Mouse (Mus musculus) embryonic fibroblast, embryonic 13.5 days (primary cell): ENCODE data around the gene Als2. TPM values are rescaled to one million over a fixed set of nuclear protein-coding genes. Genes with fewer than 3 reads are reported as not detected.

ENCODE experiments used
- H3K27ac ChIP-seq: 2 replicates; pipeline ENCODE4 v1.5.1; 2012; ENCODE audit warnings: low read length, control low read depth, inconsistent platforms; ENCODE audit not compliant: insufficient read depth
- H3K4me1 ChIP-seq: 2 replicates; pipeline ENCODE4 v1.6.1; 2011; ENCODE audit warnings: low read length; ENCODE audit not compliant: control insufficient read depth, insufficient read depth
- H3K4me3 ChIP-seq: 2 replicates; pipeline ENCODE4 v1.5.1; 2011; ENCODE audit warnings: mild to moderate bottlenecking, control low read depth, low read length; ENCODE audit not compliant: insufficient read depth
- CTCF ChIP-seq: IDR thresholded peaks from 2 replicates; pipeline ENCODE4 v1.5.1; 2011; ENCODE audit warnings: mild to moderate bottlenecking, control low read depth, low read length, moderate library complexity, borderline replicate concordance; ENCODE audit not compliant: insufficient read depth
- POLR2A ChIP-seq: IDR thresholded peaks from 2 replicates; pipeline ENCODE4 v1.6.1; 2011; ENCODE audit warnings: low read depth, mild to moderate bottlenecking, control low read depth, low read length, moderate library complexity
- polyA plus RNA-seq: library from polyadenylated mRNA; stranded (reverse); fragments of >200 nt; gene quantifications from 2 replicates; pipeline ENCODE4 v1.2.4, GENCODE M21; 2011; ENCODE audit warnings: low read depth; ENCODE audit not compliant: missing spikeins, insufficient read length

Gene Als2
- polyA plus RNA-seq, 1 experiment, result 9.3 TPM

DNA sequence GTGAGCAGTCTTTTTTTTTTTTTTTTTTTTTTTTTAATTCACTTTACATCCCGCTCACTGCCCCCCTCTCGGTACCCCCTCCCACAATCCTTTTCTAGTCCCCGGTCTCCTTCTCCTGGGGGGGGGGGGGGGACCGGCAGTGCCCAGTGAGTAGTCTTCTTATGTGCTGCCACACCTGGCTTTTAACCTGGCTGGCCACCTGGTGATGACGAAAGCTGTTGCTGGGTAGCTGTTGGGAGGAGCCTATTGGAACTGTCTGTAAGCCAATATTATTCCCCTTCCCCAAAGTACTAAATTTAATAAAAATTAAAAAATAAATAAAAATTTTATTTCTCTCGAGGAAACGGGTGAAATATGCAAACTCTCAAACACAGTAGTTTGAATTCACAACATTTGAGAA lies 15.7 kb upstream of the Als2 start:
- Histone ChIP-seq H3K27ac (no peak overlapping the region), H3K4me3 (no peak overlapping the region), H3K4me1 (peaks cover 9% of the 10 kb centered on the region; the same call in 1 of the 2 replicates)
- TF ChIP-seq CTCF (no peak), POLR2A (no peak)

DNA sequence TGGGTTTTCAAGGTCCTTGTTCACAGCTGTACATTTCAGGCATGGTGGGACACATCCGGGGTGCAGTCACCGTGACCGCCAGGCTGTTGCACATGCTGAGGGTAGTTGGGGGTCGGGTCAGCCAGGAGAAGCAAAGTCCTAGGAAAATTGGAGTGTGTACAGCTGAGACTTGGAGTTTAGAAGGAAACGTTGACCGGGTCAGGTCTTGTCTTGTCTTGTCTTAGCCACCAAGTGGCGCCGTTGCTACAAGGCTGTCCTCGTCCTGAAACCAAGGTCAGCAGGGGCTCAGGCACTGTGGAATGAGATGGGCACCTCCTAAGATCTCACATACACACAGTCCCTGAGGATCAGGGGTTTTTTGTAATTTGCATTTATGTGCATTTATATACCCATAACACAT lies 10.6 kb upstream of the Als2 start:
- TF ChIP-seq CTCF (peak; percentile 98), POLR2A (no peak)
- no peak overlapping the region for H3K27ac ChIP-seq
- H3K4me3 ChIP-seq, result no peak overlapping the region
- no peaks in the 10 kb centered on the region for H3K4me1 ChIP-seq

GRCm38 (mm10) chr1:59243770-59244169 lies 6.7 kb upstream of the Als2 start:
- H3K4me1 ChIP-seq, result no peaks in the 10 kb centered on the region
- no peak overlapping the region for H3K27ac ChIP-seq
- H3K4me3 ChIP-seq, result no peak overlapping the region
- TF ChIP-seq POLR2A (no peak), CTCF (no peak)

DNA sequence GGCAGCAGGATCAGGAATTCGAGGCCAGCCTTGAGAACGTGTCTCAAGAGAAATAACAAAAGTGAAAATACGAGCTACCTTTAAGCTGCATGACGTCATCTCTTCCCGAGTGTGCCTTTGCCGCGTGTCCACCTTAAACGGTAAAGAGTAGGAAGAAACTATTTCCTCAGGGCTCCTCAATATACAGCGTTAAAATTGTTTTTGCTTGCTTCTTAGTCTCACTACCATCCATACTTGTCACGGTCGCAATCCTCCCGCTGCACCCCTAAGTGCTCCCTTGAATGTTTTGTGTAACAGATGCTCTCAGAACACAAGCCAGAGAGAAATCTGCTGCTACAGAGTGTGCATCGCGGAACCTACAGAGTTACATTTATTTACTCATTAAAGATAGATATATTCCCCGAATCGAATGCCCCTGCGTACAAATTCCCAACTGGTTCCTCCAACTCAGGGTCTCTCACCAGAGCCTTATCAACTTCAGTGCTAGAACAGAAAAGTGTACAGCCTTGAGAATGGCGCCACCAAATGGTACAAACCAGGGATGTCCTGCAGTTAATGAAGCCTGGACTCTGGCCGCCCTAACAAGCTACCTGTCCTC lies 682 bp upstream of the Als2 start:
- H3K4me1 ChIP-seq, result no peaks in the 10 kb centered on the region
- H3K27ac ChIP-seq, result 0 out of 2 replicates have a peak overlapping the region, but pooled peaks have one; percentile 27
- TF ChIP-seq CTCF (peak; percentile 30; the same call in 1 of the 2 replicates), POLR2A (no peak)
- peak overlapping the region; percentile 68 for H3K4me3 ChIP-seq

DNA sequence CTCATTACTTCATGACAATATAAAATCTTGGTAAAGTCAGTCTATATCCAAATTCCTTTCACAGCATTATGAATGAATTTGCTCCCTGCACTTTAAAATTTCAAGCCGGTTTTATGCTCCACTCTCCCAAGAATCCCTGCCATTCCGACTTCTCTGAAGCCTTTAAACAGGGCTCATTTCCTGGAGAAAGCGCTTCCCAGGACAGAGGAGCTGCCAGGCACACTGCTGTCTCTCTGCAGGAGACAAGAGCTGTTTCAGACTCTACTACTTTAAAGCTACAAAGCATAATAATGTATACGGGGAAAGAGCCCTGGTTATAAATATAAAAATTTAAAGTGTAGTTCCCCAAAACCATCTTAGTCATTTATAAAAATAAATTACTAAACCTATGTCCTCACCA lies 7.8 kb downstream of the Als2 start:
- Histone ChIP-seq H3K4me1 (no peaks in the 10 kb centered on the region), H3K27ac (no peak overlapping the region), H3K4me3 (no peak overlapping the region)
- no peak for TF ChIP-seq POLR2A
- no peak for TF ChIP-seq CTCF

DNA sequence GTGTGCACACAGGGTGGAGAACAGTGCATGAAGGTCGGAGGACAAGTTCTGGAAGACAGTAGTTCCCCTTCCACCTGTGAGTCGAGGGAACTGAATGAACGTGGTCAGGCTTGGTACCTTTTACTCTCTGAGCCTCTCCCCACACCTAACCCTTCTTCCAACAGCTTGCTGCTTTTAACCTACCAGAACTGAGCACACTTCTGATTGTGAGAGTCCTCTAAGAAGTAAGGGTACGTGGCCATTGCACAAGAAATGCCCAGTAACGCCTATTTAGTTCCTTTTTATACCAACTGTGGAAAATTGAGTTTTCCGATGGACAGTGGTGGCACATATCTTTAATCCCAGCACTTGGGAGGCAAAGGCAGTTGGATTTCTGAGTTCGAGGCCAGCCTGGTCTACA lies 8.5 kb downstream of the Als2 start:
- TF ChIP-seq CTCF (no peak), POLR2A (no peak)
- H3K27ac ChIP-seq, result no peak overlapping the region
- no peaks in the 10 kb centered on the region for H3K4me1 ChIP-seq
- no peak overlapping the region for H3K4me3 ChIP-seq

DNA sequence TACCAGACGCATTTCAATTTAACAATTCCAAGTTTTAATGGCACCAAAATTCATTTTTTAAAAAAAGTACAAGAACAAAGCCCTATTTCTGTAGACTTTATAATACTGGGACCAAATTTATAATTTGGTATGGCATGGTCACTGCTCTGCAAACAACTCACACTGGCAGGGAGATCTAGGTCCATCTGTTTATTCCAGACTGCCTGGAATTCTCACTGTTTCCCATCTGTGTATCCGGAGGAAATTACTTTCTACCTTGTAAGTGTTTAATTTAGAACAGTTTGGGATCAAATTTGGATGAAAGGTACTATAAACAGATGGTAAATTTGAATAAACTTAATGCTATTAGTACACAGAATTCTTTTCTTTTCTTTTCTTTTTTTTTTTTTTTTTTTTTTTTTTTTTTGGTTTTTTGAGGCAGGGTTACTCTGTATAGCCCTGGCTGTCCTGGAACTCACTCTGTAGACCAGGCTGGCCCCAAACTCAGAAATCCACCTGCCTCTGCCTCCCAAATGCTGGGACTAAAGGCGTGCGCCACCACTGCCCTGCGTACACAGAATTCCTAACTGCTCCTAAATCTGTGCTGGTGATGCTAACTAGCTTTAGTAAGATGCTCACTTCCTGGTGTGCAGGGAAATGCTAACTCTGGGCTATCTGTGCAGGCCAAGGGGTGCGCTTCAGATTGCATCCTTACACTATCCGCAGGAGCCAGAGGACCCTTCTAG lies 14.8 kb downstream of the Als2 start:
- H3K27ac ChIP-seq, result no peak overlapping the region
- TF ChIP-seq POLR2A (no peak), CTCF (no peak)
- no peak overlapping the region for H3K4me3 ChIP-seq
- no peaks in the 10 kb centered on the region for H3K4me1 ChIP-seq

DNA sequence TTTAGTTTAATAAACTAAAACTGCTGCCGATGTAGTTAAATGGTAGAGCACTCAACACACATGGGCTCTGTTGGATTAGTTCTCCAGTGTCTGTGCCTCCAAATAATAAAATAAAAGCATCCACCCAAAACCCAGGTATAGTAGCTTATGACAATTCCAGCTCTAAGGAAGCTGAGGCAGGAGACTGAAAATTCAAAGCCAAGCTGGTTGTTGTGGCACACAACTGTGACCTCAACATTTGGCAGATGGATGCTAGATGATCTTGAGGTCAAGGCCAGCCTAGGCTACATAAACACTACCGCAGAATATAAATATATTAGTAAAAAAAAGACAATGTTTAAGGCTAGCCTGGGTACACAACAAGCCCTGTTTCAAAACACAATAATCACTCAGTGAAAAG lies 15.4 kb downstream of the Als2 start:
- no peaks in the 10 kb centered on the region for H3K4me1 ChIP-seq
- no peak overlapping the region for H3K4me3 ChIP-seq
- no peak overlapping the region for H3K27ac ChIP-seq
- TF ChIP-seq POLR2A (no peak), CTCF (no peak)

- TF ChIP-seq POLR2A, result no peak
- no peak for TF ChIP-seq CTCF
- Histone ChIP-seq H3K4me1 (no peaks in the 10 kb centered on the region), H3K27ac (no peak overlapping the region), H3K4me3 (no peak overlapping the region)
Observed at GRCm38 (mm10) chr1:59220371-59220770, 16.7 kb downstream of the Als2 start.

DNA sequence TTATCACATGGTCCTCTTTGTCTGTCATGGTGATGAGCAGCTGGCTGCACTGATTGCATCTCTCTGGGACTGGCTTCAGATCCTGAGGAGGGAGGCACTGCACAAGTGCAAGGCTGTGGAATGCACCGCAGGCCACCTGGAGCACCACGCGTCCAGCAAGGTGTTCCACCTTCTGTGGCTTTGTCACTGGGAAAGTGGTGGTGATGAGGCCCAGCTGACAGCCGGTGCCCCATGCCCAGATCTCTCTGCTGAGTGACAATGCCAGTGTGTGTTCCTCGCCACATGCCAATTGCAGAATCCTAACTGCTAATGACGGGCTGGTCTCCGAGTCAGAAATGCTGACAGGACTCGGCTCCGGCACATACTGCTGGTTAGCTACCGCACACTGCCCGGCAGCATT lies 21.6 kb downstream of the Als2 start:
- Histone ChIP-seq H3K27ac (no peak overlapping the region), H3K4me3 (no peak overlapping the region), H3K4me1 (no peaks in the 10 kb centered on the region)
- TF ChIP-seq CTCF (no peak), POLR2A (no peak)

- Histone ChIP-seq H3K4me3 (no peak overlapping the region), H3K27ac (no peak overlapping the region), H3K4me1 (no peaks in the 10 kb centered on the region)
- TF ChIP-seq CTCF (no peak), POLR2A (no peak)
Observed at GRCm38 (mm10) chr1:59212951-59213350, 24.1 kb downstream of the Als2 start.
